Mouse (Mus musculus) left cerebral cortex, postnatal 36 days (tissue): ENCODE data around the gene Gm10518. TPM values are rescaled to one million over a fixed set of nuclear protein-coding genes. Genes with fewer than 3 reads are reported as not detected.
"Not testable (repeated sequence)": the region's sequence is repeated elsewhere in the genome, so short reads cannot be mapped to it uniquely, and the experiment has no call there.

Experiments
- DNase-seq, 2 experiments: peaks; one replicate each; pipeline ENCODE4 v3.0.0; 2021 to 2022; ENCODE audit warnings: low spot score in 2 of 2, mixed read lengths in 1 of 2
- intact Hi-C: fragments of 180-260 bp; cut with DNase I; formaldehyde crosslinking; loops from one replicate; pipeline ENCODE4 v1.15.1; 2025
- total RNA-seq, 2 experiments: library from RNA; stranded (reverse); gene quantifications; 2 replicates each; pipeline ENCODE4 v1.2.3; 2021

Gene Gm10518
- not detected for total RNA-seq

DNA sequence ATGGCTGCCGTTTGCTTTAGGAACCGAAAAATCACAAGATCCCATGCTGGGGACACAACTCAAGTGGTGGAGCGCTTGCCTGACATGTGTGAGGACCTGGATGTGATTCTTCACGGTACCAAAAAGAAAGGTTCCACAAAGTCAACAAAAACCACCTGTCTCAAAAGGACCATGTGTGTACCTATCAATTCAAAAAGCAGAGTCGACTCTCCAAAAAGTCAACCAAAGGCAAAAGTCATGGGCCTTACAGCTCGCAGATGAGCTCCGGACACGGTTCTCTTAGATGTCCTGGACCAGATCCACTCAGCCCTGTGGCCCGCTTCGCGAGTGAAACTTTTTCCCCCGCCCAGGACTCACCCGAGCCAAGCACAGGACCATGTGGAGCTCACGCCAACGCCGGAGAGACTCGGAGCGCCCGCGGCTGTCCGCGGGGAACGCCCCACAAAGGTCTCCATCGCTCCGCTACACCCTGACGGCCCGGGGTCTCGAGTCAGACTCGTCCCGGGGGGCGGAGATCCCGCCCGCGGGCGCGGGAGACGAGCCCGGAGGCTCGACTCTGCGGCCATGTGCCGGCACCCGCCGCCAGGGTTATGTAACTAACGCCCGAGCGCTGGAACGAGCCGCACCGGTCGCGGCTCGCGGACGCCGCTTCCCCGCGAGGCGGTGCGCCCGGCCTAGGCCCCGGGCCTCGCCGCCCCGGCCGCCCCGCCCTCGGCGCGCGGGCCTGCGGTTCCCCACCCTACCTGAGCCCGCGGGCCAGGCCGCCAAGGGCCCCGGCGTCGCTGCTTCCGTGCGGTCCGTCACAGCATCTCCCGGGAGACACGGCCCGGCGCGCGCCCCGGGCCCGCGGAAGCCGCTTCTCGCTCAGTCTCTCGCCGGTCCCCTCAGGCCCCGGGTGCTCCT lies at the start of gene Gm10518:
Gene Gm10518, plus strand, starts transcription at position 767 of the 903 bp plus-strand sequence.
- intact Hi-C loops: loop anchor here (5.0 kb wide), 1 partner anchor 44 kb away; no protein-coding TSS in a partner anchor
- DNase-seq: peak; percentile 69 to 78

DNA sequence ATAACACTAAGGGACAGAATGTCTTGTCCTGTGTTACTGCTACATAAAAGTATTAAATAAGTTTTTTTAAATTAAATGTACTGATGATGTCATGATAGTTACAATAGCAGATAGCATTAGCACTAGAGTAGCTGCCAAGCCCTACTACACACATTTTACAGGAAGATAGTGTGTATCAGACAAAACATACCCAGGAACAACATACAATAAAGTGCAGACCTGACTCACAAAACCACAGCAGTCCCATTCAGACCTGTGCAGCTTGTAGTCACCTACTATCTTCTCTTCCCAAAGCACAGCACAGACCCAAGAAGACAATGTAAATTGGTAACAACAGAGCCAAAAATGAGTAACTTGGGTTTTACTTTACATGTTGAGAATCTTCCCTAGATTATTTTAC lies 46.7 kb upstream of the Gm10518 start:
- no peak for DNase-seq
- intact Hi-C loops: no loop called here

DNA sequence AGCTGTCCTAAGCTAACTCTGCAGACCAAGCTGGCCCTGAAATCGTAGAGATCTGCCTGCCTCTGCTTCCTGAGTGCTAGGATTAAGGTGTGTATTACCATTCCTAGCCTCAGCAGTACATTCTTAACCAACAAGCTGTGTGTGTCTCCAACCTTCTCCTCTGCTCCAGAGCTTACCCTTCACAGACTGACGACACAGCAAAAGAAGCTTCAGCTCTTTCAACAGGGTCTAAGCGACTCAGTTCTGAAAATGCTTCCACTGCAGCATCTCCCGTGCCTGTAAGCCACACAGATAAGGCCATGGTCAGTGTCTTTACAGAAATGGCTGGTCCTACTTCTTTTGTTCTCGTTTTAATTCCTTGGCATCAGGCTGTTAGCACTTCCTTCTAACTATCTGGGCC lies 43.1 kb upstream of the Gm10518 start:
- intact Hi-C loops: loop anchor here (10.0 kb wide), 1 partner anchor 225 kb away; no protein-coding TSS in a partner anchor

DNA sequence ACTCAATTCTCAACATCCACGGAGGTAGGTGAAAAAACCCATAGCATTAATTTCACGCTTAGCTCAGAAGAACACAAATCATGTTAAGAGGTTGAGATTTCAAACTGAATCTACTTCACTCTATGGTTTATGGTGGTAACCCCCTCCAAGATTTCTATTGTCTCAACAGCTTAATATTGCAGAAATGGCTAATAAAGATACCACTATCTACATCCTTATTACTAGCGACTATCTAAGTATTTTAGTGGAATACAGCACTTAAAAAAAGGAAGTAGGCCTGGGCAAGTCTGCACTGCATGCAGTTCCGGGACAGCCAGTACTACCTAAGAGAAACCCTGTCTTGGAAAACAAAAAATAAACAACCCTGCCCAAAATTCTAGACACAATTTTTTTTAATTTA lies 42.6 kb upstream of the Gm10518 start:
- no peak for DNase-seq
- intact Hi-C loops: loop anchor here (10.0 kb wide), 1 partner anchor 226 kb away; no protein-coding TSS in a partner anchor

More for the DNA sequence above, 43.1 kb upstream of the Gm10518 start:
- DNase-seq: no peak

DNA sequence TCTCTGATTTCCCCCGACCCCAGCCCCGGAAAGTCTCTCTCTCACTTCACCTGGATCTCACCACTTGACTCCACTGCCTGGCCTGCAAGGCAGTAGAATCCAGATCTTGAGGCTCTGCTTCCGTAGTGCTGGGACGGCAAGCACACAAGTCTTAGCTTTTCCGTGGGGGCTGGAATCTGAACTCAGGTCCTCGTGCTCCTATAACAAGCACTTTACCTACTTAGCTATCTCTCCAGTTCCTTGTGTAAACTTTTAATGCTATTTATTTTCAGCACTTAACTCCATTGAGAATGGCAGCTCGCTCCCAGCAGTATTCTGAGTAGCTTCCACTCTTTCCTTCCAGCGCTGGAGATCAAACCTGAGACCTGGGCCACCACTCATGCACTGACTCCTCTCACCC lies 26.3 kb upstream of the Gm10518 start:
- intact Hi-C loops: no loop called here

DNA sequence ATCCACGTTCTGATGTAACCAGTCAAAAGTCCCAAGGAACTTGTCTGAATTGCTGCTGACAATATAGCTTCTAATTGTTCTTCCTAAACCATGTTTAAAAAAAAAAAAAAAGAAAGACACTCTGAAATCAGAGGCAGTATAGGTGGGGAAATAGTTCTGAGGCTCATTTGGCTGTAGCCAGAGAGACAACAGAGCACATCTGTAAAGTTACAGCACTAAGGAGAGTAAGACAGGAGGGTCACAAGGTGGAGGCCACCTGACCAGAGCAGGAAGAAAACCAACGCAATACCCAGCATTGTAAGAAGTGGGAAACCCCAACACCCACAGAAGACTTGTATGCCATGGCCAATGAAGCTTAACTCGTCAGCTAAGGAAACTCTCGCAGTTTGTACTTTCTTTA lies 19.1 kb upstream of the Gm10518 start:
- no peak for DNase-seq
- intact Hi-C loops: no loop called here

More for the DNA sequence above, 26.3 kb upstream of the Gm10518 start:
- DNase-seq: no peak

DNA sequence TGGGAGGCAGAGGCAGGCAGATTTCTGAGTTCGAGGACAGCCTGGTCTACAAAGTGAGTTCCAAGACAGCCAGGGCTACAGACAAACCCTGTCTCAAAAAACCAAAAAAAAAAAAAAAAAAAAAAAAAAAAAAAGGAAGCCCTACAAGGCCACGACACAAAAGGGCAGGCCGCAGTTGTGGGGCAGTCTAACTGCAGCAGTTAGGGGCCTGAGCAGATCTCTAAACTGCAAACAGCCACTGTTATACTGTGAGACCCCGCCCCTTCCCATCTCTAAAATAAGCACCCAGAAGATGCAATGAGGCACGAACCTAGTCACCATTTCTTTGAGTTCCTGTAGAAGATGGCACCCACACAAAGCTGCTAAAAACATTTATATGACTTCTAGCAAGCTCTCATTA lies 17.7 kb upstream of the Gm10518 start:
- intact Hi-C loops: no loop called here
- no peak for DNase-seq

DNA sequence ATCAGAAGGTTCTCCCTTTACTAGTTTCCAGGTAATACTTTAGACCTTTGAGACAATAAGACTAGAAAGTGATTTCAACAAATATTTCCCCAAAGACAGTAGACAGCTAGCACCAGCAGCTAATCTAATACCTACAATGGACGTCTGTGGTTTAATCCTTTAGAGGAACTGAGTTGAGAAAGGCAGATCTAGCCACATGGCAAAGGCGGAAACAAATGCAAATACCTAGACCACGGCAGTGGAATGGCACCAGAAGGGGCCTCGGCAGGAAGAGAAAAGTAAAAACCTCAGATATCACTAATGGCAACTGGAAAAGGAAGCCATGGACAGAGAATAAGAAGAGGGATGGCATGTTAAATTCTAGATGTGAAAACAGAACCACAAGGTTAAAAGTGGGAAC lies 15.9 kb upstream of the Gm10518 start:
- DNase-seq: no peak
- intact Hi-C loops: no loop called here

DNA sequence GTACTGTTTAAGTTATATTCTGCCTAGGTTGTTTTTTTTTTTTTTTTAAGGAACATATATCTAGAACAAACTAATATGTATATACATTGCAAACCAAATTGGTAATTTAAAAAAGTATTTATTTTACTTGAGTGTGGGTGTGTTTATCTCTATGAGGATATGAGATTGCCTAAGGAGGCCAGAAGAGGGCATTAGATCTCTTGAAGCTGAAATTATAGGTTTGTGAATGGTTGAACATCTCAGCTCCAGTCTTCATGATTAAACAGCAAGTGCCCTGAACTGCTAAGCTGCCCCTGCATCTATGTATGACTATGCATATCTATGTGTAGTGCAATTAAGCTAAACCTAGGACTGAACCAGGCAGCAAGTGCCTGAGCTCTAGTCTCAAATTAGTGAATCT lies 4.4 kb upstream of the Gm10518 start:
- intact Hi-C loops: no loop called here
- DNase-seq: no peak

DNA sequence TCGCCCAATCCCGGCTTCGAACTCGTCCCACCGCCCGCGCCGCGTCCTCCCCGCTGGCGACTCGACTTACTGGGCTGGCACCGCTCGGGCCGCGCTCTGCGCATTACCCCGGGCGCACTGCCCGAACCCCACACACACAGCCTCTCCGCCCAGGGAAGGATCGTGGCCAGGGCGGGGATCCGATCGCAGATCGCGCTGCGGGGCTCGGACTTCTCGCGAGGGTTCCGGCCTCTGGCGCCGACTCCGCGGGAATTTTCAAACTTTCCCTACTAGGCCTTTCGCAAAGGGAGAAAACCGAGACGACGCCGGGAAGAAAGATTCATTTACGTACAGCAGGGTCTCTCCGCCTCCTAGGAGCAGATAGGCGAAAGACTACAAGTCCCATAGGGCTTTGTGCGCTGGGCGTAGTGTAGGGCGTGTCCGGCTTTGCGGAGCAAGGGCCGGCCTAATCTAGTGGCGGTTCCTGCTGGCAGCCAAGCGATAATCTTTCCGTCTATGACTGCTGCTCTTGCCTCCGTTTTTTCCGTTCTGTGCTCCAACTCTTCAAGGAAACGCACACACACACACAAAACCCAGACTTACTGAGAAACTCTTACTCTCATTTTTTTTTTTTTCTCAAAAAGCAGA lies 450 bp downstream of the Gm10518 start, which contains the start of gene Ahctf1:
Gene Ahctf1, minus strand, starts transcription at position 168 of the 627 bp plus-strand sequence.
- intact Hi-C loops: loop anchor here (5.0 kb wide), 1 partner anchor 44 kb away; no protein-coding TSS in a partner anchor
- DNase-seq: peak; percentile 99

DNA sequence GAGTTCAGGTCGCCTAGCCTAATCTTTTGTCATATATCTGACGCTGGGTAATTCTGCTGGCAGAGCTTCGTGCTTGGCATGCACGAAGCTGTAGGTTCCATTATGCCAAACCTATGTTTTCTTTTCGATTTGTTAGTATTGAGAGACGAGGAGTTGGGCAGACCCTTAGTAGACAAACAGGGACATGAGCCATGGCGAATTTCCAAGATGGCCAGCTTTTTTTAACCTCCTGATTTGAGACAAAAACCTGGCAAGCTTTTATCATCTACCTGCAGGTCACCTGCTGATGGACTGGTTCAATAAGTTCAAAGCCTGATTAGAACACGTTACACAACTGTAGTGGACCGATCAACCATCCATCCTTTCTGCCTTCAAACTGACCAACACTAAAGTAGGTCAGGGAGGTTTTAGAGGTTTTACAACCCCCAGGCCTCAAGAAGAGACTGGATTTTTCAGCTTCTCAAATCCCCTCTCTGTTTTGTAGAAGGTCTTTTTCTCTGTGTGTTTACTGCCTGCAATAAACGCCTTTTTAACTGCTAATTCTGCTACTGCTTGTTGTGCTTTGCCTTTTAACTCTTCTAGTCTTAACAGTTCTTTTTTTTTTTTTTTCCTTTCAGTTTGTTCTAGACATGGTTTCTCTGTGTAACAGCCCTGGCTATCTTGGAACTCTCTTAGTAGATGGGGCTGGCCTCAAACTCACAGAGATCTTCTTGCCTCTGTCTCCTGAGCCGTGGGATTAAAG lies 1.1 kb downstream of the Gm10518 start:
- intact Hi-C loops: loop anchor here (5.0 kb wide), 1 partner anchor 43 kb away; no protein-coding TSS in a partner anchor
- DNase-seq: no peak

DNA sequence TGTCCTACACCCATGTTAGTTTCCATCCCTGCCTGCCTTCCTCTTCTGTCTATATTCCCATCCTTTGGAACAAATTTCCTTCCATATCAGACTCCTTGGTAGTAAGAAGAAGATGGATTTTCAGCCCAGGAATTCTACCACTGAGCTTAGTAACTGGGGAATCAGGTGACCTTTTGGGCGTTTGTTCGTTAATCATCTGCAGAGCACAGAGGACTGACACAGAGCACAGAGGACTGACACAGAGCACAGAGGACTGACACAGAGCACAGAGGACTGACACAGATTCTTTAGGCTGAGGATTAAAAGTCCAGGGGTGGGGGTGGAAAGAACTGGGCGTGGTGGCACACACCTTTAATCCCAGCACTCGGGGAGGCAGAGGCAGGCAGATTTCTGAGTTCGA lies 2.6 kb downstream of the Gm10518 start:
- no peak for DNase-seq
- intact Hi-C loops: no loop called here

DNA sequence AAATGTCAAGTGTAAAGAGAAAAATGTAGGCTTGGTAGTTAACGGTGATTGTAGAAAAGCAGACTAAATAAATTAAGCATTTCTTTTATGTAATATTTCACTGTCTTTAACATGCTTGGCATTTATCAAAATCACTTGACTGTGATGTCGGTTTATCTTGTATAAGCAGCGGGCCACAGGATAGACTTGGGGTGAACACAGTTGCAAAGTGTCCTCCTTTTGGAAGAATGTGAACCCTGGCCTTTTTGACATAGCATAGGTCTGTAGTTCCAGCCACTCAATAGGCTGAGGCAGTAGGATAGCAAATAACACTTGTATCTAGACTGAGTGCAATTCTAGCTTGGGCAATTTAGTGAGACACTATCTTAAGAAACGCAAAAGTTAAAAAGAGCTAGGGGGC lies 4.3 kb downstream of the Gm10518 start:
- intact Hi-C loops: no loop called here
- no peak for DNase-seq

DNA sequence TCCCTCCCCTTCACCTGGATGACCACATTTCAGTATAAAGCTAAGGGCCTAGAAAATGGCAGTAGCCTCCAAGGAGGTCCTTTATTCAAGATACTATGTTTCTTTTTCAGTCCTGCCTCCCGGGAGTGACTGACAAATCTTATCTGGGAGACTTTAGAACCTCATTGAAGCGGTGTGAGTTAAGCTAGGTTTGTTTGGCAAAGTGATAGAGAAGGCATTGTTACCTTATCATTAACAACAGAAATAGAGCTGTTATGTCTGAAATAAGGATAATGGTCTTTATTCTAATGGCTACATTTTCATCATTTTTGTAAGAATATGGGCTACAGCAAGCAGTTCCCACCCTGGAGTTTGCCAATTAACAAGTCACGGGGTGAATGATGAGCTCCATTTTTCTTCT lies 5.1 kb downstream of the Gm10518 start:
- no peak for DNase-seq
- intact Hi-C loops: no loop called here

DNA sequence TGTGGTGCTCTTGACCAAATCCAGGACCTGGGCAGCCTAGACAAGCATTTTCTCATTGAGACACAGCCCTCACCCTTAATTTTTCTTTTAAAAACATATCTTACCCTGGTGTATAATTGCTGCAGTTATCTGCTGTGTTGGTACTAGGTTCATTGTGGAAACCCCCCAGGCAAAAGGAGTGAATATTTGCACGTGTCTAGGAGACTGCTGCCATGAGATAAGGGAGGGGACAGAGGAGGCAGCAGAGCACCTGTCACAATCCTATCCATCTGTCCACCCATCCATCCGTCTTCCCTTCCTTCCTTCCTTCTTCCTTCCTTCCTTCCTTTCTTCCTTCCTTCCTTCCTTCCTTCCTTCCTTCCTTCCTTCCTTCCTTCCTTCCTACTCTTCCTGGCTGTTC lies 10.2 kb downstream of the Gm10518 start:
- intact Hi-C loops: no loop called here
- no peak for DNase-seq

DNA sequence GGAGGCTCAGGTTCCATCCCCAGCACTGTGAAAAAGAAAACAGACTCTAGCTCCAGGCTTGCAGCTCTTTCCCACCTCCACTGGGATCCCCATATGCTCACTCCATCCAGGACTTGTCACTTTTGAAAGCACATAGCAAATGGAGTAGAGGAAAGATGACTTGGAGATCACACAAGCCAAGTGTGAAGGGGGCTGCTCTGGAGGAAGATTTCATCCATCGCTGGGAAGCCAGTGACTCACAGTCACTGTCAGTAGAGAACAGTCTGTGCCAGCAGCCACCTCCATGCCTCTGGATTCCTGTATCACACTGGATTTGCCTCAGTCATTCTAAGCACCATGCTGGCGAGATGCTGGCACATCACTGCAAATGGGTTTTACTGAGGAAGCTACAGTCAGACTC lies 11.4 kb downstream of the Gm10518 start:
- intact Hi-C loops: no loop called here
- DNase-seq: peak; percentile 30 to 59

DNA sequence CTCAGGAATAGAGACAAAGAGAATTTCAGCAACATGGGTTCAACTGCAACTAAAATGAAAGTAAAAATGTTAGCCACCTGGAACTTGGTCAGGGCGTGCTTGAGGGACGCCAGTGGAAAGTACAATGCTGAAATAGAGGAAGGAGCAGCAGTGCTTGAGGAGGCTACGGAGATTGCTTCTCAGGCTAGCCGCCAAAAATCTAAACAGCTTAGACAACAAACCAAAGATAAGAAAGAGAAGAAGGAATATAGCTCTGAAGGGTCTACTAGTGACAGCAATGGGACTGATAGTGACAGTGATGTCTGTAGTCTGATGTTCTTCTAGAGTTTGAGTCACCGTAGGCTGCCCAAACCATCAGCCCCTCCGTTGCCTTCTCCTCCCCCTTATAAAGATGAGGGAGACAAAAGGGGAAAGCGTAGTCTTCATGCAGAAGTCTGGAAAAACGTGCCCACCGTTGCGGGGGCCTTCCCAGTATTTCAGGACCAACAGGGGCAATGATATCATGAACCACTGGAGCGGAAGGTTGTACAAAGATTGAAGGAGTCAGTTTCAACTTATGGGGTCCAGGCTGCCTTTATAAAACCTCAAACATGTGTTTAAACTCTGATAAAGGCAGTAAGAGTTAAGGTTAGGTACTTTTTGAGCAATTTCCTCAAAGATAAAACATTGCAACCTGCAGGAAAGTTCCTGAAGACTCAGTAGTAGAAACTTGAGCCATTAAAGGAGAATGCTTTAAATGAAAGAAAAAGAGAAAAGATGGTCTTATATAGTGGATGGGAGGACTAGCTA lies 15.5 kb downstream of the Gm10518 start:
- DNase-seq, intact Hi-C loops: not testable (repeated sequence)

DNA sequence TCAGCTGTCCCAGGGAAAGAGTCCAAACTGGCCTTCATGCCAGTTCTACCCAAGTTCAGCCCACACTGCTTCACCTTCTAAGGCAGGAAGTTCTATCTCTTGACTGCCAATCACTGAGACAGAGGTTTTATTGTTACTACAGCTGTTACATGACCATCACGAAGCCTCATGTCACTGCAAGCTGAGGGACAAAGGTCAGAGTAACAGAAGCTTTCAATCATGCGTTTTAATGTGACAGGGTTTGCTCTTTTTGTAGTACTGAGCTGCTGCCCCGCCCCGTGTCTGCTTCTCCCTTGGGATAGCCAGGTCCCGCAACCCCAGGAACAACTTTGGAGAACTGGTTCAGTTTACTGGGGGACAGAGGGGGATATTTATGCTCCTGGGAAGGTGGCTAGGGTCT lies 21.4 kb downstream of the Gm10518 start:
- intact Hi-C loops: no loop called here
- DNase-seq: no peak

DNA sequence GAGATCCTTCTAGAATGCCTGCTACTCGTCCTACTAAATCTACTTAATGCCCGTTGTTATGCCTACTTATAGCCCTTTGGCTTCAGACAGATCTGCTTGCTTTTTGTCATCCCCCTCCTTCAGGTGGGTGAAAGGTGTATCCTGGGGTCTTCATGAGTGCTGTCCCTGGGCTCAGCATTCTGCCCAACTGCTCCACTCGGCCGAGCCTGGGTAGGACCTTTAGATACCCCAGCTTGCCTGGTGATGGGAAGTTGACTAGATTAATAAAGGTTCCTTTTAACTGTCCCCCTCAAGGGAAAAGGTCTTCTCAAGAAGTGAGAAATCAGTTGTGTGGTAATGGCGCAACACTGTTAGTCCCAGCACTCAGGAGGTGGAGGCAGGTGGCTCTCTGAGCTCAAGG lies 24.9 kb downstream of the Gm10518 start:
- no peak for DNase-seq
- intact Hi-C loops: no loop called here
